Mouse (Mus musculus) forebrain, embryonic 15.5 days (tissue): ENCODE results near the gene Ckmt1. TPM values are rescaled to one million over a fixed set of nuclear protein-coding genes. Genes with fewer than 3 reads are reported as not detected.

Experiments used
- polyA plus RNA-seq: library from polyadenylated mRNA; unstranded; fragments of >200 nt; fragmentation: Nextera tagmentation; extraction: Ambion mirVana; gene quantifications from 2 replicates; pipeline ENCODE4 v1.2.1, GENCODE M21; 2015

Gene Ckmt1
- polyA plus RNA-seq, 1 experiment from 2014 or later = 25.1 TPM

Other genes with a start within 250 kb of the Ckmt1 start
- not detected in 2 replicates for gene Tgm7, start 247.9 kb upstream of the Ckmt1 start, polyA plus RNA-seq
- gene Adal, start 217.3 kb upstream of the Ckmt1 start, polyA plus RNA-seq = 29.7 and 36.9 TPM in 2 replicates
- gene Lcmt2, start 217.1 kb upstream of the Ckmt1 start, polyA plus RNA-seq = 25.7 and 27.0 TPM in 2 replicates
- 63.3 and 70.2 TPM in 2 replicates for gene Tubgcp4, start 187.1 kb upstream of the Ckmt1 start, polyA plus RNA-seq
- 10.4 and 10.7 TPM in 2 replicates for gene Zscan29, start 186.6 kb upstream of the Ckmt1 start, polyA plus RNA-seq
- gene Trp53bp1, start 86.3 kb upstream of the Ckmt1 start, polyA plus RNA-seq = 186 and 197 TPM in 2 replicates
- gene Map1a, start 68.1 kb upstream of the Ckmt1 start, polyA plus RNA-seq = 9.4 and 13.9 TPM in 2 replicates
- gene Ppip5k1, start 2.3 kb upstream of the Ckmt1 start, polyA plus RNA-seq = 13.8 and 16.6 TPM in 2 replicates
- gene Strc, start 29.5 kb downstream of the Ckmt1 start, polyA plus RNA-seq = 0.03 TPM in 1 of 2 replicates, not detected in the other
- 311 and 322 TPM in 2 replicates for gene Pdia3, start 56.1 kb downstream of the Ckmt1 start, polyA plus RNA-seq
- gene Catsper2, start 56.1 kb downstream of the Ckmt1 start, polyA plus RNA-seq = 3.8 and 4.2 TPM in 2 replicates
- 1.8 and 1.9 TPM in 2 replicates for gene Ell3, start 86.6 kb downstream of the Ckmt1 start, polyA plus RNA-seq
- gene Serf2, start 91.5 kb downstream of the Ckmt1 start, polyA plus RNA-seq = 330 and 368 TPM in 2 replicates
- gene Hypk, start 95.6 kb downstream of the Ckmt1 start, polyA plus RNA-seq = 112 TPM in 2 replicates
- 1.3 and 1.6 TPM in 2 replicates for gene Serinc4, start 99.1 kb downstream of the Ckmt1 start, polyA plus RNA-seq
- gene Mfap1b, start 116.4 kb downstream of the Ckmt1 start, polyA plus RNA-seq = 69.9 and 73.1 TPM in 2 replicates
- gene Mfap1a, start 149.0 kb downstream of the Ckmt1 start, polyA plus RNA-seq = 32.5 and 34.5 TPM in 2 replicates
- 7.2 and 8.2 TPM in 2 replicates for gene Wdr76, start 149.0 kb downstream of the Ckmt1 start, polyA plus RNA-seq